Mouse (Mus musculus): ENCODE data around the gene Hivep2. TPM values are rescaled to one million over a fixed set of nuclear protein-coding genes. Genes with fewer than 3 reads are reported as not detected.

The Hivep2 gene
- polyA plus RNA-seq, 2 experiments: 12.1 to 12.9 TPM

DNA sequence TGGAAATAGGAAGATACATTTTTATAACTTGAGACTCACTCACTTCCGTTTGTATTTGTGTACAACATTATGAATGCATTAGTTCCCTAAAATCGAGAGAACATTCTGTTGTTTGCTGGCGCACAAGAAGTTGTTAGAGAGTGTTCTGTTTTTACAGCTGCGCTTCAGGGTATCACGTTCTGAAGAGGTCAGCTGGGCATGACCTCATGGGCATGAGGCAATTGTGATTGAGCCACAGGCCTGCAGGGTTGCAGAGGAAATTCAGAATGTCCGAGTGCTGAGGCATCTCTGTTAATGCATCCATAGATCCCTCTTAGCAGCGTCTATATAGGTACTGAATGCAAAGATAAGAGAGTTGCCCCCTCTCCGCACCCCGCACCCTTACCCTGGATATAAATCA is 22.4 kb downstream of the Hivep2 start:
- Histone ChIP-seq H3K36me3 (ENCODE audit: control insufficient read depth, insufficient read depth, low read length) (no peaks in the 10 kb centered on the region), H3K4me3 (replicated peaks; ENCODE audit: low read length) (no peak overlapping the region), H3K4me1 (ENCODE audit: control insufficient read depth, insufficient read depth, low read length) (peaks cover under 1% of the 10 kb centered on the region; the same call in 1 of the 2 replicates), H3K9ac (ENCODE audit: low read depth, low read length, severe bottlenecking) (no peak overlapping the region), H3K9me3 (ENCODE audit: control insufficient read depth, low read length) (no peaks in the 10 kb centered on the region), H3K4me2 (replicated peaks; ENCODE audit: low read depth, low read length, severe bottlenecking) (no peak overlapping the region), H3K27me3 (ENCODE audit: control insufficient read depth, insufficient read depth, low read length) (no peaks in the 10 kb centered on the region), H3K27ac (replicated peaks; ENCODE audit: low read depth, low read length) (no peak overlapping the region)
- DNase-seq (ENCODE audit: low spot score) (no peak), ATAC-seq (ENCODE audit: low FRiP score, low read depth) (no peak)
- TF ChIP-seq POLR2A (IDR thresholded peaks at IDR 0.05; ENCODE audit: borderline replicate concordance, extremely low read depth, insufficient read depth, insufficient read length): no peak
- WGBS: 59% methylated on average over 9 of the region's 9 CpGs

DNA sequence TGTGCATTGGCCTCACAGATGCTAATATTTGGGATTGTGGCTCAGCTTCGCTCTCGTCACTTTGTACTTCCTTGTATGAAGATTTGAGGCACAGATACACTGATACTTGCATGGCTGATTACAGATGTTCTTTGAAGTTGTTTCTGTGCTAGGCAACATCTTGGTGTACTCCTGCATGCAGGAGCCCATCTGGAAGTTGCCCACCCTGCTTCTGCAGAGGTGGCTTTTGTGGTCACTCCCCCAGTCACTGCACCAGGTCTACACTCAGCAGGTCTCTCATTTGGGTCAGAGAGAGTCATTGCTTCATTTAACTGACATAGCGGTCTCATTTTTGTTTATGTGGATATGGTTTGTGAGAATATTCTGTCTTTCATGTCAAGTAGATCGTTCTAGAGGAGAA is 22.9 kb downstream of the Hivep2 start:
- no peaks in the 10 kb centered on the region for H3K4me1 ChIP-seq (ENCODE audit: control insufficient read depth, insufficient read depth, low read length)
- no peak for TF ChIP-seq POLR2A (IDR thresholded peaks at IDR 0.05; ENCODE audit: borderline replicate concordance, extremely low read depth, insufficient read depth, insufficient read length)
- no peak overlapping the region for H3K9ac ChIP-seq (ENCODE audit: low read depth, low read length, severe bottlenecking)
- WGBS: 83% methylated on average over 4 of the region's 4 CpGs
- ATAC-seq (ENCODE audit: low FRiP score, low read depth): no peak
- no peaks in the 10 kb centered on the region for H3K36me3 ChIP-seq (ENCODE audit: control insufficient read depth, insufficient read depth, low read length)
- H3K9me3 ChIP-seq (ENCODE audit: control insufficient read depth, low read length): no peaks in the 10 kb centered on the region
- H3K4me3 ChIP-seq (replicated peaks; ENCODE audit: low read length): no peak overlapping the region
- no peaks in the 10 kb centered on the region for H3K27me3 ChIP-seq (ENCODE audit: control insufficient read depth, insufficient read depth, low read length)
- H3K4me2 ChIP-seq (replicated peaks; ENCODE audit: low read depth, low read length, severe bottlenecking): no peak overlapping the region
- DNase-seq (ENCODE audit: low spot score): no peak
- H3K27ac ChIP-seq (replicated peaks; ENCODE audit: low read depth, low read length): no peak overlapping the region

DNA sequence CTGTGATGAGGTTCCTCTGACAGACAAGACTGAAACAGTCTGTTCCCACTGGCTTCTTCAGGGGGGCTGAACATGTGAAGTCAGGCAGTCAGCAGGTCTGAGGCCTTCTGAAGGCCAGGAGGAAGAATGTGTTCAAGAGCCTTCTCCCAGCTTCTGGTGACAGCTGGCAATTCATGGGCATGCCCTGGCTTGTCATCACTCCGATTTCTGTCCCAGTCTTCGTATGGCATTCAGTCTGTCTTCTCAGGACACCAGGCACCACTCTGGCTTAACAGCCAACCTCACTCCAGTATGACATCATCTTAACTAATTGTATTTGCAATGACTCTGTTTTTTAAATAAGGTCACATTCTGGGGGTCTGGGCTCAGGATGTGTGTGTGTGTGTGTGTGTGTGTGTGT is 25.0 kb downstream of the Hivep2 start:
- 76% methylated on average over 2 of the region's 2 CpGs for WGBS
- Histone ChIP-seq H3K4me3 (replicated peaks; ENCODE audit: low read length) (no peak overlapping the region), H3K4me2 (replicated peaks; ENCODE audit: low read depth, low read length, severe bottlenecking) (no peak overlapping the region), H3K27me3 (ENCODE audit: control insufficient read depth, insufficient read depth, low read length) (no peaks in the 10 kb centered on the region), H3K4me1 (ENCODE audit: control insufficient read depth, insufficient read depth, low read length) (no peaks in the 10 kb centered on the region), H3K9me3 (ENCODE audit: control insufficient read depth, low read length) (no peaks in the 10 kb centered on the region), H3K27ac (replicated peaks; ENCODE audit: low read depth, low read length) (no peak overlapping the region), H3K36me3 (ENCODE audit: control insufficient read depth, insufficient read depth, low read length) (no peaks in the 10 kb centered on the region), H3K9ac (ENCODE audit: low read depth, low read length, severe bottlenecking) (no peak overlapping the region)
- no peak for TF ChIP-seq POLR2A (IDR thresholded peaks at IDR 0.05; ENCODE audit: borderline replicate concordance, extremely low read depth, insufficient read depth, insufficient read length)
- ATAC-seq (ENCODE audit: low FRiP score, low read depth) (no peak), DNase-seq (ENCODE audit: low spot score) (no peak)

DNA sequence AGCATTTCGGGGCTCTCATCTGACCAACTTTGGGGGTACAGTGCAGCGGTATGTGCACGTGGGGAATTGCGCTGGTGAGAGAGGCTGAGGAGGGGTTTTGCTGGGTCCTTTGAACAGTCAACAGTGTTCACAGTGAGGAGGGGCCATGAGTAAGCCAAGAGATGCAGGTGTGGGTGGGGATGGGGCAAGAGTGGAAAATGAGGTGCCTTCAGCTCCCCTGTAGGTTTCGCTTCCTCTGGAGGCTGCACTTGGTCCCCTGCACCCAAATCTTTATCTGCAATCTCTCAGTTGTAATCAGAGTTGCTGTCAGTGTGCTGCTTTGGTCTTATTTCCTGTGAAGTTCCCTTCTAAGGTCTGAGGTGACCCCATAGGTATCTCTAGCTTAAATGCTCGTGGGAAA is 27.5 kb downstream of the Hivep2 start:
- no peak overlapping the region for H3K9ac ChIP-seq (ENCODE audit: low read depth, low read length, severe bottlenecking)
- no peaks in the 10 kb centered on the region for H3K9me3 ChIP-seq (ENCODE audit: control insufficient read depth, low read length)
- H3K27ac ChIP-seq (replicated peaks; ENCODE audit: low read depth, low read length): no peak overlapping the region
- H3K36me3 ChIP-seq (ENCODE audit: control insufficient read depth, insufficient read depth, low read length): no peaks in the 10 kb centered on the region
- no peaks in the 10 kb centered on the region for H3K27me3 ChIP-seq (ENCODE audit: control insufficient read depth, insufficient read depth, low read length)
- DNase-seq (ENCODE audit: low spot score): no peak
- no peak overlapping the region for H3K4me3 ChIP-seq (replicated peaks; ENCODE audit: low read length)
- H3K4me2 ChIP-seq (replicated peaks; ENCODE audit: low read depth, low read length, severe bottlenecking): no peak overlapping the region
- 87% methylated on average over 6 of the region's 6 CpGs for WGBS
- TF ChIP-seq POLR2A (IDR thresholded peaks at IDR 0.05; ENCODE audit: borderline replicate concordance, extremely low read depth, insufficient read depth, insufficient read length): no peak
- no peak for ATAC-seq (ENCODE audit: low FRiP score, low read depth)
- no peaks in the 10 kb centered on the region for H3K4me1 ChIP-seq (ENCODE audit: control insufficient read depth, insufficient read depth, low read length)

DNA sequence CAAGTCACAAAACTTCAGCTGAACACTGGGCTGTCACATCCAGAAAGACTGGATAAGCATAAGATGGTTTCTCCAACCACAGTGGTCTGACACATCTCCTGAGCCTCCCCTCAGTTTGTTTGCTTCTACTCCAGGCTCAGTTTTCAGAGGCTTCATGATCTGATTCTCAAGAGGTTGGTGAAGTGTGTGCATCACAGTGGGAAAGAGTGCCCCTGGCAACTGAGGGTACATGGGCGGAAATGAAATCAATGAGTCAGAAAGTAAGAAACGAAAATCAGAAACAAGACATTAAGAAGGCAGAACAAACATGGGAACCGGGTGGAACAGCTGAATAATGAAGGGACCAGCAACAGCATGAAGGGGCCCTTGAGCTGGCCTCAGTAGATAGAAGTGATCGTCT is 31.5 kb downstream of the Hivep2 start:
- H3K27me3 ChIP-seq (ENCODE audit: control insufficient read depth, insufficient read depth, low read length): no peaks in the 10 kb centered on the region
- WGBS: 91% methylated on average over 4 of the region's 4 CpGs
- TF ChIP-seq POLR2A (IDR thresholded peaks at IDR 0.05; ENCODE audit: borderline replicate concordance, extremely low read depth, insufficient read depth, insufficient read length): no peak
- no peaks in the 10 kb centered on the region for H3K4me1 ChIP-seq (ENCODE audit: control insufficient read depth, insufficient read depth, low read length)
- no peak for DNase-seq (ENCODE audit: low spot score)
- H3K36me3 ChIP-seq (ENCODE audit: control insufficient read depth, insufficient read depth, low read length): no peaks in the 10 kb centered on the region
- no peak for ATAC-seq (ENCODE audit: low FRiP score, low read depth)
- no peak overlapping the region for H3K4me2 ChIP-seq (replicated peaks; ENCODE audit: low read depth, low read length, severe bottlenecking)
- no peak overlapping the region for H3K9ac ChIP-seq (ENCODE audit: low read depth, low read length, severe bottlenecking)
- H3K27ac ChIP-seq (replicated peaks; ENCODE audit: low read depth, low read length): no peak overlapping the region
- no peak overlapping the region for H3K4me3 ChIP-seq (replicated peaks; ENCODE audit: low read length)
- H3K9me3 ChIP-seq (ENCODE audit: control insufficient read depth, low read length): no peaks in the 10 kb centered on the region

All from limb, embryonic 14.5 days (tissue).